Mouse (Mus musculus): ENCODE measurements around the gene Sfswap. TPM values are rescaled to one million over a fixed set of nuclear protein-coding genes. Genes with fewer than 3 reads are reported as not detected.
"Not testable (repeated sequence)": the region's sequence is repeated elsewhere in the genome, so short reads cannot be mapped to it uniquely, and the experiment has no call there.

Sfswap gene
- polyA plus RNA-seq, 1 experiment from 2014 or later, result 70.3 TPM

- 0 out of 2 replicates have a peak, but pooled peaks have one; percentile 31 for ATAC-seq (ENCODE audit: low FRiP score, low read depth)
- H3K4me3 ChIP-seq, result no peak overlapping the region
- H3K27me3 ChIP-seq (replicated peaks), result no peaks in the 10 kb centered on the region
- peaks cover 16% of the 10 kb centered on the region; the same call in 1 of the 2 replicates for H3K36me3 ChIP-seq
- peaks cover 9% of the 10 kb centered on the region for H3K4me1 ChIP-seq
- H3K27ac ChIP-seq, result no peak overlapping the region
- H3K4me2 ChIP-seq (replicated peaks), result no peak overlapping the region
- H3K9ac ChIP-seq, result 0 out of 2 replicates have a peak overlapping the region, but pooled peaks have one; percentile 18
- 43% methylated on average over 19 of the region's 19 CpGs for WGBS
- H3K9me3 ChIP-seq, result no peaks in the 10 kb centered on the region
Observed at GRCm38 (mm10) chr5:129594116-129595114, 93.4 kb downstream of the Sfswap start.

GRCm38 (mm10) chr5:129602071-129602487 is 101.1 kb downstream of the Sfswap start:
- H3K27ac ChIP-seq, result no peak overlapping the region
- H3K36me3 ChIP-seq, result peaks cover 29% of the 10 kb centered on the region
- no peaks in the 10 kb centered on the region for H3K4me1 ChIP-seq
- whole genome bisulfite sequencing, result 33% methylated on average over 16 of the region's 16 CpGs
- no peaks in the 10 kb centered on the region for H3K27me3 ChIP-seq (replicated peaks)
- H3K9ac ChIP-seq, result no peak overlapping the region
- no peak overlapping the region; the same call in 1 of the 2 replicates for H3K4me2 ChIP-seq (replicated peaks)
- H3K4me3 ChIP-seq, result no peak overlapping the region
- no peaks in the 10 kb centered on the region for H3K9me3 ChIP-seq
- ATAC-seq (ENCODE audit: low FRiP score, low read depth), result no peak

- Histone ChIP-seq H3K36me3 (peaks cover 18% of the 10 kb centered on the region), H3K27ac (no peak overlapping the region), H3K4me1 (no peaks in the 10 kb centered on the region), H3K9ac (no peak overlapping the region), H3K4me3 (no peak overlapping the region), H3K4me2 (replicated peaks) (no peak overlapping the region), H3K9me3 (no peaks in the 10 kb centered on the region), H3K27me3 (replicated peaks) (no peaks in the 10 kb centered on the region)
- ATAC-seq (ENCODE audit: low FRiP score, low read depth), result no peak
- 82% methylated on average over 8 of the region's 8 CpGs for WGBS
Observed at GRCm38 (mm10) chr5:129607476-129607875, 106.5 kb downstream of the Sfswap start.

GRCm38 (mm10) chr5:129611060-129611459 is 110.0 kb downstream of the Sfswap start:
- H3K9ac ChIP-seq, result no peak overlapping the region
- no peak for ATAC-seq (ENCODE audit: low FRiP score, low read depth)
- WGBS, result 25% methylated on average over 1 of the region's 1 CpGs
- no peak overlapping the region for H3K27ac ChIP-seq
- H3K4me2 ChIP-seq (replicated peaks), result no peak overlapping the region
- no peak overlapping the region for H3K4me3 ChIP-seq
- H3K9me3 ChIP-seq, result no peaks in the 10 kb centered on the region
- peaks cover 9% of the 10 kb centered on the region for H3K36me3 ChIP-seq
- H3K4me1 ChIP-seq, result no peaks in the 10 kb centered on the region
- H3K27me3 ChIP-seq (replicated peaks), result no peaks in the 10 kb centered on the region

GRCm38 (mm10) chr5:129620600-129620999 is 119.6 kb downstream of the Sfswap start:
- not testable (repeated sequence) for H3K9ac ChIP-seq; H3K27me3 ChIP-seq (replicated peaks); H3K9me3 ChIP-seq; ATAC-seq (ENCODE audit: low FRiP score, low read depth); H3K4me3 ChIP-seq; H3K36me3 ChIP-seq; H3K4me2 ChIP-seq (replicated peaks); H3K27ac ChIP-seq; H3K4me1 ChIP-seq
- WGBS, result 65% methylated on average over 9 of the region's 9 CpGs

Other genes with a start within 250 kb of the Sfswap start
- 6.7 and 6.9 TPM in 2 replicates for gene Mmp17, start 82.9 kb downstream of the Sfswap start, polyA plus RNA-seq (2016; fragmentation: Nextera tagmentation; extraction: Ambion mirVana)
- 5.7 and 7.5 TPM in 2 replicates for gene Zfp11, start 168.9 kb downstream of the Sfswap start, polyA plus RNA-seq (2016; fragmentation: Nextera tagmentation; extraction: Ambion mirVana)
- gene Sept14, start 207.3 kb downstream of the Sfswap start, polyA plus RNA-seq (2016; fragmentation: Nextera tagmentation; extraction: Ambion mirVana), result not detected in 2 replicates
- 153 and 156 TPM in 2 replicates for gene Mrps17, start 214.3 kb downstream of the Sfswap start, polyA plus RNA-seq (2016; fragmentation: Nextera tagmentation; extraction: Ambion mirVana)
- 73.0 and 77.7 TPM in 2 replicates for gene Nipsnap2, start 223.8 kb downstream of the Sfswap start, polyA plus RNA-seq (2016; fragmentation: Nextera tagmentation; extraction: Ambion mirVana)